Mouse (Mus musculus) cerebellum, postnatal 10 days (tissue): ENCODE results near the gene Arhgap24.

Experiments used
- DNase-seq, 2 experiments: peaks; one replicate each; pipeline ENCODE4 v3.0.0; 2021; ENCODE audit warnings: mixed read lengths in 2 of 2

Gene Arhgap24

GRCm38 (mm10) chr5:102750674-102751073 lies 269.5 kb downstream of the Arhgap24 start:
- no peak for DNase-seq

GRCm38 (mm10) chr5:102751661-102752307 lies 270.6 kb downstream of the Arhgap24 start:
- DNase-seq = no peak

GRCm38 (mm10) chr5:102752308-102752663 lies 271.1 kb downstream of the Arhgap24 start:
- no peak for DNase-seq

- no peak for DNase-seq
Measured at GRCm38 (mm10) chr5:102757040-102757439, 275.8 kb downstream of the Arhgap24 start.

- DNase-seq = peak in 1 of 2 experiments; percentile 22
Measured at GRCm38 (mm10) chr5:102765694-102766093, 284.5 kb downstream of the Arhgap24 start.

GRCm38 (mm10) chr5:102766311-102767057 lies 285.3 kb downstream of the Arhgap24 start:
- DNase-seq = peak; percentile 67 to 69

GRCm38 (mm10) chr5:102767058-102767444 lies 285.9 kb downstream of the Arhgap24 start:
- no peak for DNase-seq

- no peak for DNase-seq
Measured at GRCm38 (mm10) chr5:102767822-102768221, 286.6 kb downstream of the Arhgap24 start.

GRCm38 (mm10) chr5:102768385-102769080 lies 287.3 kb downstream of the Arhgap24 start:
- DNase-seq = peak; percentile 40 to 43

- no peak for DNase-seq
Measured at GRCm38 (mm10) chr5:102770611-102771010, 289.4 kb downstream of the Arhgap24 start.

GRCm38 (mm10) chr5:102774500-102774899 lies 293.3 kb downstream of the Arhgap24 start:
- no peak for DNase-seq

GRCm38 (mm10) chr5:102777255-102777654 lies 296.1 kb downstream of the Arhgap24 start:
- DNase-seq = no peak

- DNase-seq = no peak
Measured at GRCm38 (mm10) chr5:102777852-102778251, 296.7 kb downstream of the Arhgap24 start.

GRCm38 (mm10) chr5:102778253-102778652 lies 297.1 kb downstream of the Arhgap24 start:
- no peak for DNase-seq

- DNase-seq = peak; percentile 11 to 12
Measured at GRCm38 (mm10) chr5:102783585-102783984, 302.4 kb downstream of the Arhgap24 start.

- no peak for DNase-seq
Measured at GRCm38 (mm10) chr5:102786123-102786522, 304.9 kb downstream of the Arhgap24 start.

GRCm38 (mm10) chr5:102788437-102788836 lies 307.2 kb downstream of the Arhgap24 start:
- DNase-seq = no peak

- DNase-seq = peak; percentile 9 to 29
Measured at GRCm38 (mm10) chr5:102791273-102791672, 310.1 kb downstream of the Arhgap24 start.

GRCm38 (mm10) chr5:102793536-102793935 lies 312.3 kb downstream of the Arhgap24 start:
- no peak for DNase-seq

GRCm38 (mm10) chr5:102801469-102801868 lies 320.3 kb downstream of the Arhgap24 start:
- DNase-seq = no peak

GRCm38 (mm10) chr5:102802833-102803232 lies 321.6 kb downstream of the Arhgap24 start:
- DNase-seq = no peak

- no peak for DNase-seq
Measured at GRCm38 (mm10) chr5:102803675-102804074, 322.5 kb downstream of the Arhgap24 start.

- DNase-seq = no peak
Measured at GRCm38 (mm10) chr5:102807518-102807917, 326.3 kb downstream of the Arhgap24 start.
